In genomic region chr2:127990856-127991479, GRCm38 (mm10) we compare ENCODE assay signal across 9 mouse cellular contexts.
DNase-seq lines count a peak whose midpoint lies in the region; ATAC-seq and TF ChIP-seq lines count a peak whose summit lies in the region.
"Had no signal": no experiment of that assay in that cellular context is flagged by ENCODE, and none has a peak within 500 bp of the region (broad histone marks: within the 10 kb centered on the region; RNA-seq: fewer than 3 reads in every experiment).

No protein-coding gene starts in this region.

- no peak overlapping the region for H3K27ac ChIP-seq in heart, embryonic 12.5 days (ENCODE audit: poor library complexity, severe bottlenecking)
- H3K27ac ChIP-seq in CH12.LX (ENCODE audit: insufficient read depth, low read depth), result no peak overlapping the region
- H3K27ac ChIP-seq in embryonic facial prominence, embryonic 14.5 days (replicated peaks; ENCODE audit: low read depth, low read length), result no peak overlapping the region
- H3K27ac ChIP-seq in hindbrain, embryonic 16.5 days (ENCODE audit: low read depth, low read length), result no peak overlapping the region
- H3K27ac ChIP-seq: liver, embryonic 15.5 days had no signal

- no peak for TF ChIP-seq POLR2A in CH12.LX (IDR thresholded peaks at IDR 0.05; ENCODE audit: low read depth, low read length)

- no peaks in the 10 kb centered on the region; the same call in 1 of the 2 replicates for H3K27me3 ChIP-seq in heart, embryonic 12.5 days (replicated peaks)
- no peaks in the 10 kb centered on the region for H3K27me3 ChIP-seq in CH12.LX (replicated peaks)
- H3K27me3 ChIP-seq in embryonic facial prominence, embryonic 14.5 days (replicated peaks; ENCODE audit: control insufficient read depth, insufficient read depth, low read length), result no peaks in the 10 kb centered on the region
- H3K27me3 ChIP-seq in hindbrain, embryonic 16.5 days (replicated peaks; ENCODE audit: control insufficient read depth, insufficient read depth, low read length), result no peaks in the 10 kb centered on the region
- H3K27me3 ChIP-seq: liver, embryonic 15.5 days had no signal

- H3K79me2 ChIP-seq in CH12.LX (replicated peaks; ENCODE audit: control insufficient read depth, extremely low read depth, insufficient read depth, poor library complexity, severe bottlenecking), result no peaks in the 10 kb centered on the region

- no peaks in the 10 kb centered on the region for H3K9me3 ChIP-seq in heart, embryonic 12.5 days (replicated peaks)
- no peaks in the 10 kb centered on the region for H3K9me3 ChIP-seq in CH12.LX (replicated peaks; ENCODE audit: low read length)
- H3K9me3 ChIP-seq in embryonic facial prominence, embryonic 14.5 days (ENCODE audit: control insufficient read depth, low read length), result no peaks in the 10 kb centered on the region
- no peaks in the 10 kb centered on the region for H3K9me3 ChIP-seq in hindbrain, embryonic 16.5 days (ENCODE audit: control insufficient read depth, low read length)
- H3K9me3 ChIP-seq: liver, embryonic 15.5 days had no signal

- H3K9ac ChIP-seq in heart, embryonic 12.5 days, result no peak overlapping the region
- H3K9ac ChIP-seq in CH12.LX (ENCODE audit: insufficient read depth, low read depth), result no peak overlapping the region
- no peak overlapping the region for H3K9ac ChIP-seq in embryonic facial prominence, embryonic 14.5 days (ENCODE audit: low read depth, low read length)
- no peak overlapping the region; the same call in 1 of the 2 replicates for H3K9ac ChIP-seq in hindbrain, embryonic 16.5 days (ENCODE audit: low read depth, low read length)
- H3K9ac ChIP-seq: liver, embryonic 15.5 days had no signal

- no peak overlapping the region for H3K4me3 ChIP-seq in heart, embryonic 12.5 days
- H3K4me3 ChIP-seq in CH12.LX (replicated peaks in 1 of 3; ENCODE audit: low read depth in 2 of 3, low read length in 2 of 3, poor library complexity in 1 of 3), result no peak overlapping the region
- H3K4me3 ChIP-seq in embryonic facial prominence, embryonic 14.5 days (ENCODE audit: low read depth, low read length), result no peak overlapping the region
- no peak overlapping the region for H3K4me3 ChIP-seq in hindbrain, embryonic 16.5 days (ENCODE audit: low read length)
- H3K4me3 ChIP-seq: liver, embryonic 15.5 days had no signal

- WGBS in heart, embryonic 12.5 days, result 40% methylated on average over 6 of the region's 6 CpGs
- WGBS in embryonic facial prominence, embryonic 14.5 days, result 52% methylated on average over 6 of the region's 6 CpGs
- WGBS in hindbrain, embryonic 16.5 days, result 45% methylated on average over 6 of the region's 6 CpGs

- in situ Hi-C loops in CH12.LX (cut with MboI; ENCODE audit: low pct_ligation_motif_present, low pct_unique_long_range_greater_than_20kb, low sequenced_read_pairs), result no loop called here

- no peaks in the 10 kb centered on the region for H3K36me3 ChIP-seq in heart, embryonic 12.5 days
- no peaks in the 10 kb centered on the region for H3K36me3 ChIP-seq in CH12.LX (replicated peaks in 1 of 2; ENCODE audit: control insufficient read depth in 1 of 2, insufficient read depth in 1 of 2, low read length in 1 of 2)
- no peaks in the 10 kb centered on the region for H3K36me3 ChIP-seq in embryonic facial prominence, embryonic 14.5 days (ENCODE audit: control insufficient read depth, insufficient read depth, low read length)
- H3K36me3 ChIP-seq in hindbrain, embryonic 16.5 days (ENCODE audit: control insufficient read depth, insufficient read depth, low read length), result no peaks in the 10 kb centered on the region
- H3K36me3 ChIP-seq: liver, embryonic 15.5 days had no signal

- peak; percentile 31 for DNase-seq in heart, adult 8-10 months (ENCODE audit: low spot score)
- no peak for DNase-seq in CH12.LX (ENCODE audit: extremely low read depth)
- peak; percentile 57 for DNase-seq in embryonic facial prominence, embryonic 14.5 days (ENCODE audit: low spot score)
- DNase-seq in kidney, postnatal 36 days, result peak; percentile 18 to 37
- DNase-seq in thymus, postnatal 36 days, result no peak

- dilution Hi-C loops in CH12.LX (cut with MboI; ENCODE audit: extremely low pct_ligation_motif_present, extremely low pct_unique_long_range_greater_than_20kb, low sequenced_read_pairs), result no loop called here

- H3K4me2 ChIP-seq in heart, embryonic 12.5 days, result no peak overlapping the region
- no peak overlapping the region for H3K4me2 ChIP-seq in CH12.LX (ENCODE audit: insufficient read depth, low read depth, poor library complexity, severe bottlenecking)
- no peak overlapping the region for H3K4me2 ChIP-seq in embryonic facial prominence, embryonic 14.5 days (ENCODE audit: low read depth, low read length)
- H3K4me2 ChIP-seq in hindbrain, embryonic 16.5 days (ENCODE audit: low read length), result no peak overlapping the region
- H3K4me2 ChIP-seq: liver, embryonic 15.5 days had no signal

- no peak for TF ChIP-seq RAD21 in CH12.LX (IDR thresholded peaks at IDR 0.05; ENCODE audit: low read depth, low read length)

- no peak for TF ChIP-seq EP300 in CH12.LX (IDR thresholded peaks at IDR 0.05; ENCODE audit: low read length)

- H3K4me1 ChIP-seq in heart, embryonic 12.5 days (replicated peaks), result peaks cover 11% of the 10 kb centered on the region
- H3K4me1 ChIP-seq in CH12.LX (ENCODE audit: control insufficient read depth in 1 of 2, insufficient read depth in 2 of 2), result no peaks in the 10 kb centered on the region
- no peaks in the 10 kb centered on the region for H3K4me1 ChIP-seq in embryonic facial prominence, embryonic 14.5 days (ENCODE audit: control insufficient read depth, insufficient read depth, low read length)
- no peaks in the 10 kb centered on the region for H3K4me1 ChIP-seq in hindbrain, embryonic 16.5 days (ENCODE audit: control insufficient read depth, insufficient read depth, low read depth, low read length)

- TF ChIP-seq CTCF in CH12.LX (conservative IDR thresholded peaks at IDR 0.05 in 1 of 2, IDR thresholded peaks at IDR 0.05 in 1 of 2; ENCODE audit: low read depth in 2 of 2, low read length in 2 of 2), result no peak

- ATAC-seq in heart, embryonic 12.5 days (ENCODE audit: insufficient number of reproducible peaks, low FRiP score), result no peak; the same call in 1 of the 2 replicates
- ATAC-seq in embryonic facial prominence, embryonic 14.5 days (ENCODE audit: low read depth), result peak; percentile 60; the same call in 1 of the 2 replicates
- ATAC-seq in megakaryocyte, adult 5-6 weeks (ENCODE audit: poor library complexity, severe bottlenecking), result no peak
- no peak for ATAC-seq in hindbrain, embryonic 16.5 days

TF ChIP-seq in CH12.LX, 34 proteins besides CTCF, POLR2A, EP300 and RAD21:
- TF ChIP-seq ZNF384 (IDR thresholded peaks at IDR 0.05; ENCODE audit: low read depth, low read length) (0 out of 2 replicates have a peak, but pooled peaks have one; percentile 10), KAT2A (IDR thresholded peaks at IDR 0.05; ENCODE audit: insufficient replicate concordance, low read length) (no peak)
TF ChIP-seq in CH12.LX: peak in this region for 1.

Comparison
In these comparisons a context has a peak if more than half of its experiments do, and no peak if none do; other contexts are left out.
1. DNase-seq: peak in heart, adult 8-10 months (single experiment), embryonic facial prominence, embryonic 14.5 days (single experiment) and kidney, postnatal 36 days (2 of 2); none in CH12.LX (single experiment) and thymus, postnatal 36 days (0 of 2).